Mouse (Mus musculus) embryo, embryonic 9.5 days (tissue): ENCODE measurements around the gene Ugt1a6b.

ENCODE experiments used
- DNase-seq: peaks from one replicate; pipeline ENCODE4 v3.0.0-alpha.2; 2017; ENCODE audit errors: extremely low spot score

Gene Ugt1a6b

GRCm38 (mm10) chr1:88238771-88239170, 135.7 kb downstream of the Ugt1a6b start:
- DNase-seq, result no peak

GRCm38 (mm10) chr1:88240072-88240471, 137.0 kb downstream of the Ugt1a6b start:
- DNase-seq, result no peak

GRCm38 (mm10) chr1:88240579-88240978, 137.5 kb downstream of the Ugt1a6b start:
- no peak for DNase-seq

GRCm38 (mm10) chr1:88243861-88244260, 140.8 kb downstream of the Ugt1a6b start:
- DNase-seq, result no peak

GRCm38 (mm10) chr1:88245881-88246280, 142.8 kb downstream of the Ugt1a6b start:
- no peak for DNase-seq

GRCm38 (mm10) chr1:88246386-88246785, 143.3 kb downstream of the Ugt1a6b start:
- no peak for DNase-seq

GRCm38 (mm10) chr1:88247660-88248059, 144.6 kb downstream of the Ugt1a6b start:
- DNase-seq, result no peak

- DNase-seq, result no peak
These were observed 145.6 kb downstream of the Ugt1a6b start for GRCm38 (mm10) chr1:88248658-88249057.

GRCm38 (mm10) chr1:88249596-88249995, 146.5 kb downstream of the Ugt1a6b start:
- DNase-seq, result no peak

- DNase-seq, result no peak
These were observed 147.0 kb downstream of the Ugt1a6b start for GRCm38 (mm10) chr1:88250023-88250422.

GRCm38 (mm10) chr1:88253106-88253505, 150.1 kb downstream of the Ugt1a6b start:
- no peak for DNase-seq

GRCm38 (mm10) chr1:88253540-88253939, 150.5 kb downstream of the Ugt1a6b start:
- no peak for DNase-seq

- no peak for DNase-seq
These were observed 151.9 kb downstream of the Ugt1a6b start for GRCm38 (mm10) chr1:88254793-88255465.

GRCm38 (mm10) chr1:88255466-88255857, 152.4 kb downstream of the Ugt1a6b start:
- DNase-seq, result no peak

- no peak for DNase-seq
These were observed 153.1 kb downstream of the Ugt1a6b start for GRCm38 (mm10) chr1:88255989-88256754.

GRCm38 (mm10) chr1:88256886-88257663, 154.0 kb downstream of the Ugt1a6b start:
- no peak for DNase-seq

GRCm38 (mm10) chr1:88257681-88258080, 154.6 kb downstream of the Ugt1a6b start:
- no peak for DNase-seq

GRCm38 (mm10) chr1:88258361-88258760, 155.3 kb downstream of the Ugt1a6b start:
- DNase-seq, result no peak

GRCm38 (mm10) chr1:88258881-88259642, 156.0 kb downstream of the Ugt1a6b start:
- DNase-seq, result no peak

GRCm38 (mm10) chr1:88259643-88260024, 156.6 kb downstream of the Ugt1a6b start:
- DNase-seq, result no peak

GRCm38 (mm10) chr1:88260114-88260513, 157.1 kb downstream of the Ugt1a6b start:
- no peak for DNase-seq
